Mouse (Mus musculus) urinary bladder, postnatal 36 days (tissue): ENCODE measurements at regions not wholly inside any gene's neighbourhood (a gene's known extent, or its start where the extent isn't known, plus 50 kb on each side); places are given as distances from the start of the nearest gene placed in this dataset.
"Not testable (repeated sequence)": the region's sequence is repeated elsewhere in the genome, so short reads cannot be mapped to it uniquely, and the experiment has no call there.

Experiments
- DNase-seq, 2 experiments: peaks; one replicate each; pipeline ENCODE4 v3.0.0; 2022; ENCODE audit warnings: low spot score in 2 of 2, mixed read lengths in 1 of 2

- no peak for DNase-seq
Measured at GRCm38 (mm10) chr16:42546229-42547163, 206.0 kb upstream of the Gap43 start.

GRCm38 (mm10) chr16:42517321-42517720 is 176.9 kb upstream of the Gap43 start:
- no peak for DNase-seq

DNA sequence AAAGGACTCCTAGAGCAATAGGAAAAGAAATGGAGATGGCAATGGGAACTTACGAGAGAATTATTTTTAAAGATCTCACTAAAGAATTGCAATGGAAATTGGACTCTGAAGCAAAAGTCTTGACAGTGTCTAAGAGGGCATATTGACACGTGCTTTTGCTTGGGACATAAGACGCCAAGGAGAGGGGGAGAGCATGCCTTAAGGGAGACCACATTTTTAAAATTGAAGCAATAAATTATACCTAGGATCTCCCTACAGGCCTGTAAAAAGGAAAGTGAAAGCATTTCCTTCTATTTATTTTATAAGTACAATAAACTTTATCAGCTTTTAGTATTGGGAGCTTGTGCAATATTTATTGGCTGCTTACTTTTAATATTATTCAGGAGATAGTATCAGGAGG is 175.5 kb upstream of the Gap43 start:
- DNase-seq = no peak

DNA sequence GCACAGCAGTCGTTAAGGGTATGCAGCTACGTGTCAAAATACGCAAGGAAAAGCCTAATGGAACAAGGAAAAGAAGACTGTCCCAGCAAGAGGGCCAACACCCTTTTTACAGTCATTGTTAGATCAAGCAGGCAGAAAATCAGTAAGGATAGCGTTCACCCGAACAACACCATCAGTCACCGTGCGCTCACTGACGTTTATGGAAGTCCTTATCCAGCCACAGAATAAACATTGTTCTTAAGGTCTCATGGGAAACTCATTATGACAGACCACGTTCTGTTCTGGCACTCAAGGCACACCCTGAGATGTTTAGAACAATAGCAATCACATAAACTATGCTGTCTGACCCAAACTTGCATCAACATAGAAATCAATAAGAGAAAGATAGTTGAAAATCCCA is 164.7 kb upstream of the Gap43 start:
- no peak for DNase-seq

- DNase-seq = no peak
Measured at GRCm38 (mm10) chr16:42501713-42502112, 161.3 kb upstream of the Gap43 start.

DNA sequence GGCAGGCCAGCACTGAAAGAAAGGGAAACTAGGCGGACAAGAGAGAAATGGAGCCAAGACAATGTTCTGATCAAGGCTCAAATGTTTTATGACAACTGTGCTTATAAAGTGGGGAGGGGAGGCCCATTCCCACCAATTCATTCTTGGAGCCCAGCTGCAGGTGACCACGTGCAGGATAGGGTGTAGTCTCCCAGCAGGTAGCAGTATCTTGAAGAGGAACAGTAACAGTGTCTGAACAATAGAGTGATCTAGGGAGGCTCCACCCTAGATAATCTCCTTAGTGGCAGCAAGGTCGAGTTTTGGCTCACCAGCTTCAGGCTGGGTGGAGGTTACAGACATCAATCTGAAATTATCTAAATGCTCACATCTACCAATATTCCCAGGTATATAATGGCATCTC is 160.7 kb upstream of the Gap43 start:
- DNase-seq = not testable (repeated sequence)

DNA sequence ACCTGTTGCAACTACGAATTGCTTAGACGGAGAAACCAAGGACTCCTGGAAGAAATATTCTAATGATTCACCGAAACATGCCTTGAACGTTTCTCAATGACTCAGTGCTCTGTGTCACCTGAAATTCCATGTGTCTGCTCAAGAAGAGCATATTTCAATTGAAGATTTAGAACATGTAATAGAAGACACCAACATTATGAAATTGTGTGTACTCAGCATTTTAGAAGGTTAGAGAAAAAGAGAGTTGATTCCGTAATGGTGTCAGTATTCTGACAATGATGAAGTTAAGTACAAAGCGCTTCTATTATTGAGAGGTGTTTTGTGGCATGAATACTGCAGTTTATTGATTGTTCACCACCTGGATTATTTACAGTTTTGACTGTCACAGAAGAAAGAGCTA is 159.1 kb upstream of the Gap43 start:
- no peak for DNase-seq

DNA sequence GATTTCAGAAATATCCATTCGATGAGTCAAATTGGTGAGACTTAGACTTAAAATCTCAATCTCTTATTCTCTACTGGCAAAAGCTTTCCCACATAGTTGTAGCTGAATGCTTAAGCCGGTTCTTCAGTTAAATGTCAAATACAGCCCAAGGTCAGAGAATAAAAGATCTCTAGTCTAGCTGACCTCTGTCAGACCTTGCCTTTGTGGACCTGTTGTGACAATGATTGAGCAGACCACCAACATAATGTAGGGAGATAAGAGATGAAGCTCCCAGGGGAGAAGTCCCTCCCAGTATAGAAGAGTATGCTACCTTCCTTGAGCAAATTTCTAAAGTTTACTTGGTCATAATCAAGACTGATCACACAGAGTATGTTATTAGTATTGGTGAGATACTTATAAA is 157.9 kb upstream of the Gap43 start:
- no peak for DNase-seq

- no peak for DNase-seq
Measured at GRCm38 (mm10) chr16:42493596-42493995, 153.1 kb upstream of the Gap43 start.

- DNase-seq = no peak
Measured at GRCm38 (mm10) chr16:42488745-42489144, 148.3 kb upstream of the Gap43 start.

- no peak for DNase-seq
Measured at GRCm38 (mm10) chr16:42479978-42480377, 139.5 kb upstream of the Gap43 start.

DNA sequence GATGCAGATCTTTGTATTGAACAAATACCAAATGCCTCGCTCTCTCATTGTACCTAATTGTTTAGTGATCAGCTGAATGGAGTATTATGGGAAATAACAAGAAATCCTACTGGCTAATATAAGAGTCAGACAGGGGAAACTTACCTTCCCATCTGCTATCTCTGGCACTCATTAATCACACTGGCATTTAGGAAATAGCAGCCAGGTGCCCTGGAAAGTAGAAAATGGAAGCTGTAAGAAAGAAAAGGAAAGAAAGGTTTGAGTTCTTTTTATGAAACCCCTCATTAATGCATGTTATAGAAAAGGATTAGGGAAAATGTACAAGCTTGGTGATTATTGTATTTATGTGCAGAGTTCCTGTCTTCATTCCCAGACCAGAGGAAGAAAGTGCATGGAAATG is 126.5 kb upstream of the Gap43 start:
- DNase-seq = no peak

DNA sequence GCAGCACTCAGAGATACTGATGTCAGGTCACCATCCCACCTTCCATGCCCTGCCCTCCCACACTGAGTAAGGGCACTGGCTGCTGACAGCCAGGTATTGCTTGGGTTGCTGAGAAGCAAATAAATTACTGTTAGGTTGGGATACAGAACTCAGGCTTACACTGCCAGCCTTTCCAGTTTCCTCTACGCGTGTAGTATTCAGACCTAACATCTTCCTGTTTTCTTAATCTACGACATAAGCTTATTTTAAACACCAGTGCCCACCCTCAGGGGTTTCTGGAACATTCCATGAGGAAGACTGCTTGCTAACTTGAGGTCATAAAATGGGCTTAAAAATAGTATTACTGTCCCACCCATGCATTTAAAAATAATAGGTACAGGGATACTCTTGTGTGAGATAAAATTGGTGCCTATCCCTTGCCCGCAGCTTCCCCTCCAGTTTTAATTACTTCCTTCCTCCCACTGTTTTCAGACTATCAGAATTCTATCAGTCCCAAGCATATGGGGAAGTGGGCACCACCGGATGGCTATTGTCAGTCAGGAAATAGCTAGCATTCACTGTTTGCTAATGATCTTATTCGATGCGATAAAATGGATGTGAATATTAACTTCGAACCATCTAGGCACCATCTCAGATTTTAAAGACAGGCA is 116.0 kb upstream of the Gap43 start:
- DNase-seq = no peak

DNA sequence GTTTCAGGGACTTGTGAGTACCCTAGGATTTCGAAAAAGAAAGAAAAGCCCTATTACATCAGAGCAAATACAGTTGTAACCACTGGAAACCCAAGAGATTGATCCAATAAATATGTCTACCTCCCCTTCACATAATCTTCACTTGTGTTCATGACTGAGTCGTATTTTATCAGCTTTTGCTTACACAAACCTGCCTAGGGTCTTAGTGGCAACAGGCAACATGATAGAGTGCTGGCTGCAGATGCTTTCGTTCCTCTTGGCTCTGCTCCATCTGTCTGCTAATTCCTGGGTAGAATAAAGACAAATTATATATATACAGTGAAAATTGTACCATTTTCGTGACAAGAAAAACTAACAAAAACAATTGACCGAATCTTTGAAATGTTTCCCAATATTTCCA is 112.9 kb upstream of the Gap43 start:
- DNase-seq = no peak

GRCm38 (mm10) chr16:42449840-42450444 is 109.5 kb upstream of the Gap43 start:
- DNase-seq = no peak

- DNase-seq = no peak
Measured at GRCm38 (mm10) chr16:42444863-42445423, 104.5 kb upstream of the Gap43 start.

DNA sequence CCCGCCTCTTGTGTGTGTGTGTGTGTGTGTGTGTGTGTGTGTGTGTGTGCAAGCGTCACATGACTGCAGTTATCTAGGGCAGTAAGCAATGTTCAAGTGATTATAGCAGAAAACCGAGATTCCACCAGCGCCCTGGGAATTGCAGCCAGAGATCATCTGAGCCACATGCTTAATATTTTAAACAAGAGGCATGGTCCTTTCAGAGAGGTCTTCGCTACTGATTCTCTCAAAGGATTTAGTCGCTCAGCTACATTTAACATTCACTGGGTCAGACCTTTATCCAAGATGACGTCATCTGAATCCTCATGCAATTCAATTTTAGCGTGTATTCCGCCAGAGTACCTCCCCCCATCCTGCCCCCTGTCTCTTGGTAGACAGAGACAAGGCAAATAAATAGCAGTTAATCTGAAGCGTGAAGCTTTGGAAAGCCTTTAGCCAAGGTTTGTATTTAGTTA is 104.0 kb upstream of the Gap43 start:
- no peak for DNase-seq

GRCm38 (mm10) chr16:42440822-42441221 is 100.4 kb upstream of the Gap43 start:
- peak in 1 of 2 experiments; percentile 4 for DNase-seq

DNA sequence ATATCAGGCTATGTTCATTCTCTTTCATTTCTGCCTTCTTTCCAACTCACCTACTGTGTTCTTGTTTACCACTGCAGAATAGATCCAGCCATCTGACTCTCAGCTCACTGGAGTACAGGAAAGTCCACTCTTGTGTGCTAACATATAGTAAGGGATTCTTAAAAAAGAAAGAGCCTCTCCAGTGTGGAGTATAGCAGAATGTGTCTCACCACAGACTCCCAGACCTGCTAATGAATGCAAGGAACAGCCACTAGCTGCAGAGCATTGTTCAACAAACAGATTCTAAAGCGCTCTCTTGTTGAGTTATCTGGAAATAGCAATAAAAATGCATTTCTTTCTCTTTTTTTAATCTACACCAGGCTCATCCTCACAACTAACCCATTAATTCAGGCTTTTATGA is 91.1 kb upstream of the Gap43 start:
- no peak for DNase-seq

- DNase-seq = no peak
Measured at GRCm38 (mm10) chr16:42416673-42417072, 76.2 kb upstream of the Gap43 start.

DNA sequence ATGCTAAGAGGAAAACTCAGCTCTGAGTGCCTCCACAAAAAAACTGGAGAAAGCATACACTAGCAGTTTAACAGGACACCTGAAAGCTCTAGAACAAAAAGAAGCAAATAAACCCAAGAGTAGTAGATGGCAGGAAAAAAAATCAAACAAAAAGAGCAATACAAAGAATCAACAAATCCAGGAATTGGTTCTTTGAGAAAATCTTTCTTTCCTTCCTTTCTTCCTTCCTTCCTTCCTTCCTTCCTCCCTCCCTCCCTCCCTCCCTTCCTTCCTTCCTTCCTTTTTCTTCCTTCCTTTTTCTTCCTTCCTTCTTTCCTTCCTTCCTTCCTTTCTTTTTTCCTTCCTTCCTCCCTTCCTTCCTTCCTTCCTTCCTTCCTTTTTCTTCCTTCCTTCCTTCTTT is 71.6 kb upstream of the Gap43 start:
- DNase-seq = not testable (repeated sequence)

- no peak for DNase-seq
Measured at GRCm38 (mm10) chr16:42396596-42396995, 56.1 kb upstream of the Gap43 start.
